Mouse (Mus musculus) CH12.LX (cell line): ENCODE data around the gene Cenpa. TPM values are rescaled to one million over a fixed set of nuclear protein-coding genes. Genes with fewer than 3 reads are reported as not detected.

Source experiments
- DNase-seq: peaks from one replicate; pipeline ENCODE4 v3.0.0-alpha.2; 2013; ENCODE audit errors: extremely low read depth
- H3K27ac ChIP-seq: 2 replicates; pipeline ENCODE4 v1.5.1; 2012; ENCODE audit warnings: low read depth, mild to moderate bottlenecking, control low read depth, moderate library complexity; ENCODE audit not compliant: insufficient read depth
- H3K27me3 ChIP-seq: replicated peaks from 2 replicates; pipeline ENCODE3; 2012; ENCODE audit warnings: inconsistent platforms
- H3K36me3 ChIP-seq, 2 experiments: replicated peaks in 1 of 2; 2 replicates each; pipeline versions ENCODE3 to v1.6.1; 2012; ENCODE audit warnings: inconsistent platforms in 1 of 2, low read length in 1 of 2, mild to moderate bottlenecking in 1 of 2, mixed read lengths in 1 of 2, moderate library complexity in 1 of 2; ENCODE audit not compliant: control insufficient read depth in 1 of 2, insufficient read depth in 1 of 2
- H3K4me1 ChIP-seq, 2 experiments: 2 replicates each; pipeline ENCODE4 v1.6.1; 2012; ENCODE audit warnings: inconsistent platforms in 1 of 2, moderate library complexity in 1 of 2; ENCODE audit not compliant: insufficient read depth in 2 of 2, control insufficient read depth in 1 of 2
- H3K4me2 ChIP-seq: 2 replicates; pipeline ENCODE4 v1.6.1; 2012; ENCODE audit warnings: low read depth, mild to moderate bottlenecking, control low read depth; ENCODE audit not compliant: poor library complexity, insufficient read depth, severe bottlenecking
- H3K4me3 ChIP-seq, 3 experiments: fragments of 150-350 bp in 1 of 3; sonication (generic) in 1 of 3; replicated peaks in 1 of 3; 2 replicates each; pipeline versions ENCODE3 to v1.5.1; 2011 to 2012; ENCODE audit warnings: low read depth in 2 of 3, low read length in 2 of 3, mild to moderate bottlenecking in 2 of 3, moderate library complexity in 2 of 3, control low read depth in 1 of 3, improper control_type of control experiment in 1 of 3, inconsistent platforms in 1 of 3, mixed read lengths in 1 of 3; ENCODE audit not compliant: poor library complexity in 1 of 3
- H3K79me2 ChIP-seq: replicated peaks from 2 replicates; pipeline ENCODE4 v1.6.1; 2012; ENCODE audit warnings: mild to moderate bottlenecking, moderate library complexity; ENCODE audit not compliant: control insufficient read depth, poor library complexity, insufficient read depth, severe bottlenecking; ENCODE audit errors: extremely low read depth
- H3K9ac ChIP-seq: 2 replicates; pipeline ENCODE4 v1.6.1; 2012; ENCODE audit warnings: low read depth, mild to moderate bottlenecking, control low read depth, moderate library complexity; ENCODE audit not compliant: insufficient read depth
- H3K9me3 ChIP-seq: replicated peaks from 2 replicates; pipeline ENCODE3; 2012; ENCODE audit warnings: low read length, inconsistent platforms, mixed read lengths
- CTCF ChIP-seq, 2 experiments: IDR thresholded peaks in 1 of 2; conservative IDR thresholded peaks in 1 of 2; 2 replicates each; pipeline ENCODE4 v1.5.1; 2011 to 2012; ENCODE audit warnings: low read depth in 2 of 2, low read length in 2 of 2, improper control_type of control experiment in 1 of 2, inconsistent platforms in 1 of 2, mild to moderate bottlenecking in 1 of 2, moderate library complexity in 1 of 2
- E2F4 ChIP-seq: IDR thresholded peaks from 2 replicates; pipeline ENCODE4 v1.6.1; 2011; ENCODE audit warnings: low read depth, low read length, improper control_type of control experiment; ENCODE audit not compliant: insufficient replicate concordance
- HCFC1 ChIP-seq: IDR thresholded peaks from 2 replicates; pipeline ENCODE4 v1.6.1; 2012; ENCODE audit warnings: low read depth, mild to moderate bottlenecking, inconsistent platforms, low read length, improper control_type of control experiment
- IRF4 ChIP-seq: IDR thresholded peaks from 2 replicates; pipeline ENCODE4 v1.6.1; 2014; ENCODE audit warnings: low read depth, mild to moderate bottlenecking, inconsistent platforms, low read length, improper control_type of control experiment
- JUN ChIP-seq: IDR thresholded peaks from 2 replicates; pipeline ENCODE4 v1.6.1; 2011; ENCODE audit warnings: low read depth, mild to moderate bottlenecking, low read length, improper control_type of control experiment, moderate library complexity; ENCODE audit not compliant: insufficient read depth
- JUND ChIP-seq: conservative IDR thresholded peaks from 2 replicates; pipeline ENCODE4 v1.6.1; 2011; ENCODE audit warnings: low read depth, low read length, improper control_type of control experiment
- MAZ ChIP-seq: IDR thresholded peaks from 2 replicates; pipeline ENCODE4 v1.6.1; 2012; ENCODE audit warnings: low read depth, mild to moderate bottlenecking, inconsistent platforms, low read length, improper control_type of control experiment, moderate library complexity
- MXI1 ChIP-seq: IDR thresholded peaks from 2 replicates; pipeline ENCODE4 v1.6.1; 2011; ENCODE audit warnings: mild to moderate bottlenecking, low read depth, low read length, improper control_type of control experiment
- POLR2AphosphoS2 ChIP-seq: IDR thresholded peaks from 2 replicates; pipeline ENCODE4 v1.6.1; 2011; ENCODE audit warnings: low read depth, low read length, improper control_type of control experiment
- RAD21 ChIP-seq: IDR thresholded peaks from 2 replicates; pipeline ENCODE4 v1.6.1; 2011; ENCODE audit warnings: low read depth, mild to moderate bottlenecking, low read length, improper control_type of control experiment, moderate library complexity
- SMC3 ChIP-seq: IDR thresholded peaks from 2 replicates; pipeline ENCODE4 v1.6.1; 2011; ENCODE audit warnings: low read depth, low read length, improper control_type of control experiment
- USF1 ChIP-seq: IDR thresholded peaks from 2 replicates; pipeline ENCODE4 v1.6.1; 2014; ENCODE audit warnings: low read depth, mild to moderate bottlenecking, inconsistent platforms, low read length, improper control_type of control experiment
- ZC3H11A ChIP-seq: IDR thresholded peaks from 2 replicates; pipeline ENCODE4 v1.6.1; 2012; ENCODE audit warnings: low read depth, mild to moderate bottlenecking, inconsistent platforms, low read length, improper control_type of control experiment
- dilution Hi-C: fragments of 300-500 bp; cut with MboI; formaldehyde crosslinking; loops from 2 replicates; pipeline ENCODE4 v1.14.3; 2020; ENCODE audit warnings: low sequenced_read_pairs; ENCODE audit not compliant: extremely low pct_unique_long_range_greater_than_20kb, extremely low pct_ligation_motif_present
- in situ Hi-C: fragments of 300-500 bp; cut with MboI; formaldehyde crosslinking; loops from 3 replicates; pipeline ENCODE4 v1.14.3; 2019; ENCODE audit warnings: low sequenced_read_pairs, low pct_ligation_motif_present, low pct_unique_long_range_greater_than_20kb, mixed read lengths
- polyA plus RNA-seq: library from polyadenylated mRNA; unstranded; fragments of >175 nt; gene quantifications from 2 replicates; pipeline ENCODE4 v1.2.1, GENCODE M21; 2012; ENCODE audit warnings: low read depth; ENCODE audit not compliant: insufficient read length
- total RNA-seq, 2 experiments: library from RNA; depleted of rRNA; stranded (reverse); fragments of 300-350 nt in 1 of 2; fragments of >200 nt in 1 of 2; gene quantifications; 2 replicates each; pipeline ENCODE4 v1.2.3; 2012 to 2014

The Cenpa gene
- total and polyA plus RNA-seq, 3 experiments = 89.4 to 163 (median 125) TPM

GRCm38 (mm10) chr5:30682967-30683600 is 16.5 kb downstream of the Cenpa start:
- no peak overlapping the region for H3K9ac ChIP-seq
- H3K4me2 ChIP-seq = no peak overlapping the region
- H3K4me1 ChIP-seq = peaks cover 2 to 13% of the 10 kb centered on the region in 2 experiments; a peak in 2 of 4 replicates
- no peak overlapping the region for H3K27ac ChIP-seq
- no peaks in the 10 kb centered on the region for H3K36me3 ChIP-seq
- in situ Hi-C loops = no loop called here
- no peaks in the 10 kb centered on the region for H3K9me3 ChIP-seq
- H3K27me3 ChIP-seq = no peaks in the 10 kb centered on the region
- TF ChIP-seq CTCF (conservative IDR thresholded peaks at IDR 0.05 in 1 of 2, IDR thresholded peaks at IDR 0.05 in 1 of 2; ENCODE audit: low read depth in 2 of 2, low read length in 2 of 2) = peak in 1 of 2 experiments; percentile 69; a peak in 2 of 4 replicates
- peak; percentile 71 for TF ChIP-seq RAD21
- TF ChIP-seq JUND = no peak
- no peak for TF ChIP-seq POLR2AphosphoS2
- peak; percentile 42 for TF ChIP-seq SMC3
- TF ChIP-seq MXI1 = no peak
- dilution Hi-C loops = no loop called here
- no peak for DNase-seq
- H3K79me2 ChIP-seq = no peaks in the 10 kb centered on the region
- no peak overlapping the region for H3K4me3 ChIP-seq

- no peak overlapping the region for H3K4me3 ChIP-seq
- TF ChIP-seq CTCF (conservative IDR thresholded peaks at IDR 0.05 in 1 of 2, IDR thresholded peaks at IDR 0.05 in 1 of 2; ENCODE audit: low read depth in 2 of 2, low read length in 2 of 2) = peak; percentile 14 to 60; a peak in 2 of 4 replicates
- no peak for TF ChIP-seq ZC3H11A
- no peak for TF ChIP-seq MAZ
- no peak for TF ChIP-seq JUND
- no peak for TF ChIP-seq IRF4
- TF ChIP-seq USF1 = no peak
- peak; percentile 11 for TF ChIP-seq RAD21
- no peak for TF ChIP-seq POLR2AphosphoS2
- TF ChIP-seq JUN = no peak
- no peak for TF ChIP-seq HCFC1
- TF ChIP-seq E2F4 = no peak
- no peak for TF ChIP-seq MXI1
- no peaks in the 10 kb centered on the region for H3K79me2 ChIP-seq
- H3K9ac ChIP-seq = no peak overlapping the region
- no peak for DNase-seq
- in situ Hi-C loops = no loop called here
- no peaks in the 10 kb centered on the region for H3K9me3 ChIP-seq
- dilution Hi-C loops = no loop called here
- no peak overlapping the region for H3K27ac ChIP-seq
- H3K27me3 ChIP-seq = no peaks in the 10 kb centered on the region
- H3K4me2 ChIP-seq = no peak overlapping the region
- no peaks in the 10 kb centered on the region for H3K36me3 ChIP-seq
- peaks cover 0 to 9% of the 10 kb centered on the region in 2 experiments; a peak in 2 of 4 replicates for H3K4me1 ChIP-seq
These were observed 17.4 kb downstream of the Cenpa start for GRCm38 (mm10) chr5:30683993-30684392.
